24 mouse cellular contexts compared by ENCODE assay signal in the genomic region with DNA sequence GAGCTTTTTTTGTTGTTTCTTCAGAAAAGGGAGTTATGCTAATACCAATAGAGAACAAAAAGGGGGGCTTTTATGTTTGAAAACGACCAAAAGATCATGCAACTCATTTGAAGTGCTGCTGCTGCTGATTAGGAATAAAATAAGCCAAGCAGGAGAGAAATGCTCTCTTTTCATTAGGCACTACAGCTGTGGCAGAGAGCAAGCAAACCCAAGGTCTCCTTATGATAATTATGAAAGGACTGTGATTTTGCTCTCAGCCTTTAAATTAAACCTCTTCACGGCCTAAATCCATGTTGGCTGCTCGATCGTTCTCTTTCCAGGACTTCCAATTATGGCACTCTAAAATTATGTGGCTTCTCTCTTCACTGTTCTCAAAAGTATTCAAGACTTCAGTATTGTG.
A peak's percentile ranks its signal among the peaks of the same experiment; 100 is the strongest.
DNase-seq lines count a peak whose midpoint lies in the region; ATAC-seq lines count a peak whose summit lies in the region.
"Had no signal": no experiment of that assay in that cellular context is flagged by ENCODE, and none has a peak within 500 bp of the region (broad histone marks: within the 10 kb centered on the region; RNA-seq: fewer than 3 reads in every experiment).

No protein-coding gene starts in this region.

- no peaks in the 10 kb centered on the region for H3K27me3 ChIP-seq in midbrain, embryonic 16.5 days (ENCODE audit: control insufficient read depth, insufficient read depth, low read depth, low read length)
- H3K27me3 ChIP-seq in midbrain, embryonic 13.5 days, result no peaks in the 10 kb centered on the region
- no peaks in the 10 kb centered on the region for H3K27me3 ChIP-seq in forebrain, embryonic 14.5 days (replicated peaks; ENCODE audit: control insufficient read depth, insufficient read depth, low read length)
- H3K27me3 ChIP-seq in liver, embryonic 11.5 days (replicated peaks; ENCODE audit: control insufficient read depth, insufficient read depth, low read length), result no peaks in the 10 kb centered on the region
- H3K27me3 ChIP-seq: CH12.LX; embryonic facial prominence, embryonic 12.5 days; intestine, embryonic 15.5 days had no signal

- peak; percentile 67 for ATAC-seq in frontal cortex, adult (ENCODE audit: low TSS enrichment)
- ATAC-seq in midbrain, embryonic 16.5 days, result 0 out of 2 replicates have a peak, but pooled peaks have one; percentile 28
- no peak for ATAC-seq in midbrain, embryonic 13.5 days
- peak; percentile 76 for ATAC-seq in forebrain, embryonic 14.5 days
- ATAC-seq in liver, embryonic 11.5 days (replicated peaks; ENCODE audit: low FRiP score), result no peak
- ATAC-seq: activated CD4-positive, CD25-positive, alpha-beta regulatory T cell, adult 4 months; intestine, embryonic 15.5 days; Patski had no signal

- no peak overlapping the region for H3K4me3 ChIP-seq in midbrain, embryonic 16.5 days (ENCODE audit: low read depth, low read length)
- no peak overlapping the region for H3K4me3 ChIP-seq in midbrain, embryonic 13.5 days (replicated peaks)
- no peak overlapping the region for H3K4me3 ChIP-seq in forebrain, embryonic 14.5 days (ENCODE audit: low read depth, low read length)
- no peak overlapping the region for H3K4me3 ChIP-seq in liver, embryonic 11.5 days (ENCODE audit: low read depth, low read length)
- H3K4me3 ChIP-seq: embryonic facial prominence, embryonic 12.5 days; gastrocnemius, adult 2 months; heart, embryonic 10.5 days; intestine, embryonic 15.5 days had no signal

- no peaks in the 10 kb centered on the region for H3K36me3 ChIP-seq in midbrain, embryonic 16.5 days (ENCODE audit: control insufficient read depth, insufficient read depth, low read length)
- no peaks in the 10 kb centered on the region for H3K36me3 ChIP-seq in midbrain, embryonic 13.5 days
- no peaks in the 10 kb centered on the region for H3K36me3 ChIP-seq in forebrain, embryonic 14.5 days (ENCODE audit: control insufficient read depth, insufficient read depth, low read length)
- H3K36me3 ChIP-seq in liver, embryonic 11.5 days (ENCODE audit: control insufficient read depth, insufficient read depth, low read length), result no peaks in the 10 kb centered on the region
- H3K36me3 ChIP-seq: embryonic facial prominence, embryonic 12.5 days; heart, embryonic 10.5 days; intestine, embryonic 15.5 days had no signal

- no peaks in the 10 kb centered on the region for H3K9me3 ChIP-seq in midbrain, embryonic 16.5 days (replicated peaks; ENCODE audit: control insufficient read depth, low read length, poor library complexity, severe bottlenecking)
- H3K9me3 ChIP-seq in midbrain, embryonic 13.5 days, result no peaks in the 10 kb centered on the region
- H3K9me3 ChIP-seq in forebrain, embryonic 14.5 days (replicated peaks; ENCODE audit: control insufficient read depth, low read length), result no peaks in the 10 kb centered on the region
- no peaks in the 10 kb centered on the region for H3K9me3 ChIP-seq in liver, embryonic 11.5 days (ENCODE audit: control insufficient read depth, low read length)
- H3K9me3 ChIP-seq: embryonic facial prominence, embryonic 12.5 days; heart, embryonic 10.5 days; intestine, embryonic 15.5 days had no signal

- 33% methylated on average over 4 of the region's 4 CpGs for WGBS in midbrain, embryonic 16.5 days
- WGBS in midbrain, embryonic 13.5 days, result 45% methylated on average over 4 of the region's 4 CpGs
- WGBS in forebrain, embryonic 14.5 days, result 6% methylated on average over 4 of the region's 4 CpGs
- WGBS in liver, embryonic 11.5 days, result 71% methylated on average over 4 of the region's 4 CpGs

- no peak overlapping the region for H3K4me2 ChIP-seq in midbrain, embryonic 16.5 days (ENCODE audit: low read length)
- H3K4me2 ChIP-seq in midbrain, embryonic 13.5 days (replicated peaks), result no peak overlapping the region
- no peak overlapping the region for H3K4me2 ChIP-seq in forebrain, embryonic 14.5 days (ENCODE audit: low read length)
- no peak overlapping the region for H3K4me2 ChIP-seq in liver, embryonic 11.5 days
- H3K4me2 ChIP-seq: embryonic facial prominence, embryonic 12.5 days; hindbrain, embryonic 14.5 days; intestine, embryonic 15.5 days had no signal

- no peak for DNase-seq in frontal cortex, postnatal 14 days (ENCODE audit: low spot score in 2 of 2)
- DNase-seq in forebrain, embryonic 14.5 days (ENCODE audit: low spot score), result peak; percentile 49
- DNase-seq in telencephalon, adult 2 months (ENCODE audit: low read depth, low spot score), result peak; percentile 32
- no peak for DNase-seq in gastrocnemius, postnatal 25 days
- DNase-seq in liver, embryonic 11.5 days (ENCODE audit: low spot score), result no peak
- DNase-seq: adrenal gland, postnatal 14 days; cerebellum, adult 2 months; cerebellum, postnatal 10 days; embryo, embryonic 11 days; gastrocnemius, adult 2 months; gastrocnemius, postnatal 36 days; heart, adult 18-20 months; heart, postnatal 10 days; kidney, adult 18-20 months had no signal

- H3K9ac ChIP-seq in midbrain, embryonic 16.5 days (ENCODE audit: low read depth, low read length), result no peak overlapping the region
- H3K9ac ChIP-seq in midbrain, embryonic 13.5 days (replicated peaks), result no peak overlapping the region
- no peak overlapping the region for H3K9ac ChIP-seq in forebrain, embryonic 14.5 days (ENCODE audit: low read length)
- no peak overlapping the region for H3K9ac ChIP-seq in liver, embryonic 11.5 days (ENCODE audit: low read depth, low read length)
- H3K9ac ChIP-seq: embryonic facial prominence, embryonic 12.5 days; hindbrain, embryonic 14.5 days; intestine, embryonic 15.5 days had no signal

- no peak overlapping the region for H3K27ac ChIP-seq in midbrain, embryonic 16.5 days (ENCODE audit: low read length)
- no peak overlapping the region for H3K27ac ChIP-seq in midbrain, embryonic 13.5 days
- 0 out of 2 replicates have a peak overlapping the region, but pooled peaks have one; percentile 4 for H3K27ac ChIP-seq in forebrain, embryonic 14.5 days (ENCODE audit: low read depth, low read length)
- no peak overlapping the region for H3K27ac ChIP-seq in liver, embryonic 11.5 days (ENCODE audit: low read depth, low read length)
- H3K27ac ChIP-seq: embryonic facial prominence, embryonic 12.5 days; gastrocnemius, adult 2 months; heart, embryonic 10.5 days; hindbrain, embryonic 14.5 days; intestine, embryonic 15.5 days had no signal

- H3K4me1 ChIP-seq in midbrain, embryonic 16.5 days (ENCODE audit: control insufficient read depth, insufficient read depth, low read length), result no peaks in the 10 kb centered on the region
- no peaks in the 10 kb centered on the region for H3K4me1 ChIP-seq in midbrain, embryonic 13.5 days (replicated peaks)
- 0 out of 2 replicates have a peak, but pooled peaks cover 4% of the 10 kb centered on the region for H3K4me1 ChIP-seq in forebrain, embryonic 14.5 days (ENCODE audit: control insufficient read depth, insufficient read depth, low read length)
- no peaks in the 10 kb centered on the region for H3K4me1 ChIP-seq in liver, embryonic 11.5 days (replicated peaks; ENCODE audit: control insufficient read depth, insufficient read depth, low read length)
- H3K4me1 ChIP-seq: embryonic facial prominence, embryonic 12.5 days; heart, embryonic 10.5 days; intestine, embryonic 15.5 days had no signal

Comparison
In these comparisons a context has a peak if more than half of its experiments do, and no peak if none do; other contexts are left out.
1. ATAC-seq: peak in frontal cortex, adult (single experiment), midbrain, embryonic 16.5 days (single experiment) and forebrain, embryonic 14.5 days (single experiment); none in midbrain, embryonic 13.5 days (single experiment) and liver, embryonic 11.5 days (single experiment).
2. DNase-seq: peak in forebrain, embryonic 14.5 days (single experiment) and telencephalon, adult 2 months (single experiment); none in frontal cortex, postnatal 14 days (0 of 2), gastrocnemius, postnatal 25 days (single experiment) and liver, embryonic 11.5 days (single experiment).